Mouse (Mus musculus): ENCODE measurements around the gene Pex11g. TPM values are rescaled to one million over a fixed set of nuclear protein-coding genes. Genes with fewer than 3 reads are reported as not detected.

Gene Pex11g
- polyA plus RNA-seq, 1 experiment from 2014 or later = 3.7 TPM

GRCm38 (mm10) chr8:3483546-3483945, 16.1 kb upstream of the Pex11g start:
- no peak for ATAC-seq
- no peak overlapping the region for H3K4me3 ChIP-seq (replicated peaks; ENCODE audit: low read length)

GRCm38 (mm10) chr8:3482240-3482740, 14.8 kb upstream of the Pex11g start:
- H3K27me3 ChIP-seq (replicated peaks; ENCODE audit: control insufficient read depth, insufficient read depth, low read length) = no peaks in the 10 kb centered on the region
- ATAC-seq = no peak
- H3K9ac ChIP-seq (replicated peaks; ENCODE audit: low read depth, low read length) = no peak overlapping the region
- WGBS = 91% methylated on average over 22 of the region's 22 CpGs
- H3K4me2 ChIP-seq (ENCODE audit: low read length) = no peak overlapping the region
- H3K4me3 ChIP-seq (replicated peaks; ENCODE audit: low read length) = no peak overlapping the region
- no peaks in the 10 kb centered on the region for H3K9me3 ChIP-seq (ENCODE audit: control insufficient read depth, low read length)
- H3K36me3 ChIP-seq (ENCODE audit: control insufficient read depth, insufficient read depth) = no peaks in the 10 kb centered on the region
- H3K4me1 ChIP-seq (replicated peaks; ENCODE audit: control insufficient read depth, insufficient read depth, low read length) = no peaks in the 10 kb centered on the region
- H3K27ac ChIP-seq (ENCODE audit: low read length) = no peak overlapping the region

More at GRCm38 (mm10) chr8:3483546-3483945, 16.1 kb upstream of the Pex11g start:
- H3K4me1 ChIP-seq (replicated peaks; ENCODE audit: control insufficient read depth, insufficient read depth, low read length) = no peaks in the 10 kb centered on the region
- H3K27me3 ChIP-seq (replicated peaks; ENCODE audit: control insufficient read depth, insufficient read depth, low read length) = no peaks in the 10 kb centered on the region
- H3K4me2 ChIP-seq (ENCODE audit: low read length) = no peak overlapping the region
- no peak overlapping the region for H3K9ac ChIP-seq (replicated peaks; ENCODE audit: low read depth, low read length)
- H3K9me3 ChIP-seq (ENCODE audit: control insufficient read depth, low read length) = no peaks in the 10 kb centered on the region
- no peaks in the 10 kb centered on the region for H3K36me3 ChIP-seq (ENCODE audit: control insufficient read depth, insufficient read depth)
- no peak overlapping the region for H3K27ac ChIP-seq (ENCODE audit: low read length)
- WGBS = 81% methylated on average over 7 of the region's 7 CpGs

- WGBS = 69% methylated on average over 5 of the region's 5 CpGs
- Histone ChIP-seq H3K9me3 (ENCODE audit: control insufficient read depth, low read length) (no peaks in the 10 kb centered on the region), H3K27me3 (replicated peaks; ENCODE audit: control insufficient read depth, insufficient read depth, low read length) (no peaks in the 10 kb centered on the region), H3K27ac (ENCODE audit: low read length) (no peak overlapping the region), H3K4me1 (replicated peaks; ENCODE audit: control insufficient read depth, insufficient read depth, low read length) (no peaks in the 10 kb centered on the region), H3K36me3 (ENCODE audit: control insufficient read depth, insufficient read depth) (no peaks in the 10 kb centered on the region), H3K4me2 (ENCODE audit: low read length) (no peak overlapping the region), H3K9ac (replicated peaks; ENCODE audit: low read depth, low read length) (no peak overlapping the region), H3K4me3 (replicated peaks; ENCODE audit: low read length) (no peak overlapping the region)
- ATAC-seq = no peak
Observed at GRCm38 (mm10) chr8:3481605-3482004, 14.1 kb upstream of the Pex11g start.

- no peaks in the 10 kb centered on the region for H3K4me1 ChIP-seq (replicated peaks; ENCODE audit: control insufficient read depth, insufficient read depth, low read length)
- no peaks in the 10 kb centered on the region for H3K27me3 ChIP-seq (replicated peaks; ENCODE audit: control insufficient read depth, insufficient read depth, low read length)
- no peak overlapping the region for H3K27ac ChIP-seq (ENCODE audit: low read length)
- no peaks in the 10 kb centered on the region for H3K9me3 ChIP-seq (ENCODE audit: control insufficient read depth, low read length)
- H3K36me3 ChIP-seq (ENCODE audit: control insufficient read depth, insufficient read depth) = no peaks in the 10 kb centered on the region
- no peak for ATAC-seq
- H3K9ac ChIP-seq (replicated peaks; ENCODE audit: low read depth, low read length) = no peak overlapping the region
- H3K4me2 ChIP-seq (ENCODE audit: low read length) = no peak overlapping the region
- 65% methylated on average over 4 of the region's 4 CpGs for WGBS
- no peak overlapping the region for H3K4me3 ChIP-seq (replicated peaks; ENCODE audit: low read length)
Observed at GRCm38 (mm10) chr8:3480221-3480785, 12.8 kb upstream of the Pex11g start.

- H3K4me3 ChIP-seq (replicated peaks; ENCODE audit: low read length) = peak overlapping the region; percentile 35
- H3K27me3 ChIP-seq (replicated peaks; ENCODE audit: control insufficient read depth, insufficient read depth, low read length) = no peaks in the 10 kb centered on the region
- peak overlapping the region; percentile 52 for H3K4me2 ChIP-seq (ENCODE audit: low read length)
- no peaks in the 10 kb centered on the region for H3K9me3 ChIP-seq (ENCODE audit: control insufficient read depth, low read length)
- H3K36me3 ChIP-seq (ENCODE audit: control insufficient read depth, insufficient read depth) = no peaks in the 10 kb centered on the region
- peak overlapping the region; percentile 51 for H3K9ac ChIP-seq (replicated peaks; ENCODE audit: low read depth, low read length)
- H3K4me1 ChIP-seq (replicated peaks; ENCODE audit: control insufficient read depth, insufficient read depth, low read length) = no peaks in the 10 kb centered on the region
- ATAC-seq = peak; percentile 64
- H3K27ac ChIP-seq (ENCODE audit: low read length) = no peak overlapping the region
- 30% methylated on average over 37 of the region's 37 CpGs for WGBS
Observed at GRCm38 (mm10) chr8:3475715-3476429, 8.4 kb upstream of the Pex11g start.

GRCm38 (mm10) chr8:3470562-3470961, 3.1 kb upstream of the Pex11g start, which contains the start of gene Tex45:
Tex45 (plus strand) TSS chr8:3470862.
- Histone ChIP-seq H3K27me3 (replicated peaks; ENCODE audit: control insufficient read depth, insufficient read depth, low read length) (no peaks in the 10 kb centered on the region), H3K9ac (replicated peaks; ENCODE audit: low read depth, low read length) (no peak within 1 kb of the TSS), H3K4me3 (replicated peaks; ENCODE audit: low read length) (no peak within 1 kb of the TSS), H3K36me3 (ENCODE audit: control insufficient read depth, insufficient read depth) (no peaks in the 10 kb centered on the region), H3K4me2 (ENCODE audit: low read length) (no peak within 1 kb of the TSS), H3K9me3 (ENCODE audit: control insufficient read depth, low read length) (no peaks in the 10 kb centered on the region), H3K27ac (ENCODE audit: low read length) (no peak within 1 kb of the TSS), H3K4me1 (replicated peaks; ENCODE audit: control insufficient read depth, insufficient read depth, low read length) (peaks cover 7% of the 10 kb centered on the region; the same call in 1 of the 2 replicates)
- no peak for ATAC-seq

- no peaks in the 10 kb centered on the region for H3K36me3 ChIP-seq (ENCODE audit: control insufficient read depth, insufficient read depth)
- no peak overlapping the region for H3K9ac ChIP-seq (replicated peaks; ENCODE audit: low read depth, low read length)
- H3K27me3 ChIP-seq (replicated peaks; ENCODE audit: control insufficient read depth, insufficient read depth, low read length) = no peaks in the 10 kb centered on the region
- no peaks in the 10 kb centered on the region for H3K9me3 ChIP-seq (ENCODE audit: control insufficient read depth, low read length)
- H3K4me3 ChIP-seq (replicated peaks; ENCODE audit: low read length) = no peak overlapping the region
- peaks cover 7% of the 10 kb centered on the region; the same call in 1 of the 2 replicates for H3K4me1 ChIP-seq (replicated peaks; ENCODE audit: control insufficient read depth, insufficient read depth, low read length)
- WGBS = 95% methylated on average over 1 of the region's 1 CpGs
- no peak overlapping the region for H3K4me2 ChIP-seq (ENCODE audit: low read length)
- H3K27ac ChIP-seq (ENCODE audit: low read length) = no peak overlapping the region
- ATAC-seq = no peak
Observed at GRCm38 (mm10) chr8:3468838-3469237, 1.4 kb upstream of the Pex11g start.

- Histone ChIP-seq H3K36me3 (ENCODE audit: control insufficient read depth, insufficient read depth) (no peaks in the 10 kb centered on the region), H3K4me2 (ENCODE audit: low read length) (peak overlapping the region; percentile 66), H3K4me1 (replicated peaks; ENCODE audit: control insufficient read depth, insufficient read depth, low read length) (peaks cover 7% of the 10 kb centered on the region; the same call in 1 of the 2 replicates), H3K27ac (ENCODE audit: low read length) (peak overlapping the region; percentile 29; the same call in 1 of the 2 replicates), H3K9me3 (ENCODE audit: control insufficient read depth, low read length) (no peaks in the 10 kb centered on the region), H3K4me3 (replicated peaks; ENCODE audit: low read length) (peak overlapping the region; percentile 49), H3K9ac (replicated peaks; ENCODE audit: low read depth, low read length) (peak overlapping the region; percentile 63), H3K27me3 (replicated peaks; ENCODE audit: control insufficient read depth, insufficient read depth, low read length) (no peaks in the 10 kb centered on the region)
- 55% methylated on average over 8 of the region's 9 CpGs for WGBS
- ATAC-seq = peak; percentile 14
Observed at GRCm38 (mm10) chr8:3467886-3468545, 536 bp upstream of the Pex11g start.

GRCm38 (mm10) chr8:3464309-3464708, 3.2 kb downstream of the Pex11g start:
- Histone ChIP-seq H3K9ac (replicated peaks; ENCODE audit: low read depth, low read length) (no peak overlapping the region), H3K4me3 (replicated peaks; ENCODE audit: low read length) (no peak overlapping the region), H3K27ac (ENCODE audit: low read length) (no peak overlapping the region), H3K27me3 (replicated peaks; ENCODE audit: control insufficient read depth, insufficient read depth, low read length) (no peaks in the 10 kb centered on the region), H3K4me2 (ENCODE audit: low read length) (no peak overlapping the region), H3K36me3 (ENCODE audit: control insufficient read depth, insufficient read depth) (no peaks in the 10 kb centered on the region), H3K9me3 (ENCODE audit: control insufficient read depth, low read length) (no peaks in the 10 kb centered on the region), H3K4me1 (replicated peaks; ENCODE audit: control insufficient read depth, insufficient read depth, low read length) (peaks cover 7% of the 10 kb centered on the region; the same call in 1 of the 2 replicates)
- 52% methylated on average over 5 of the region's 5 CpGs for WGBS
- no peak for ATAC-seq
